Mouse (Mus musculus) neural tube, embryonic 14.5 days (tissue): ENCODE results near the gene Synrg. TPM values are rescaled to one million over a fixed set of nuclear protein-coding genes. Genes with fewer than 3 reads are reported as not detected.

Experiments
- ATAC-seq: fragments of 200-750 bp; cut with Nextera tagmentation; 2 replicates; pipeline ENCODE4 v1.8.0; 2017; ENCODE audit warnings: low read depth, mild to moderate bottlenecking, moderate TSS enrichment, moderate library complexity
- H3K27ac ChIP-seq: fragments of 300-500 bp; sonication (generic); 2 replicates; pipeline ENCODE4 v1.5.1; 2014; ENCODE audit warnings: low read depth, mild to moderate bottlenecking, control low read depth, low read length, moderate library complexity, mixed read lengths
- H3K27me3 ChIP-seq: fragments of 300-500 bp; sonication (generic); 2 replicates; pipeline ENCODE4 v1.6.1; 2014; ENCODE audit warnings: low read length; ENCODE audit not compliant: control insufficient read depth, insufficient read depth
- H3K36me3 ChIP-seq: fragments of 300-500 bp; sonication (generic); 2 replicates; pipeline ENCODE4 v1.6.1; 2014; ENCODE audit warnings: low read length, mixed read lengths; ENCODE audit not compliant: control insufficient read depth, insufficient read depth
- H3K4me1 ChIP-seq: fragments of 300-500 bp; sonication (generic); 2 replicates; pipeline ENCODE4 v1.6.1; 2014; ENCODE audit warnings: low read length; ENCODE audit not compliant: control insufficient read depth, insufficient read depth
- H3K4me2 ChIP-seq: fragments of 300-500 bp; sonication (generic); 2 replicates; pipeline ENCODE4 v1.6.1; 2014; ENCODE audit warnings: mild to moderate bottlenecking, low read depth, low read length, control low read depth
- H3K4me3 ChIP-seq: fragments of 300-500 bp; sonication (generic); 2 replicates; pipeline ENCODE4 v1.5.1; 2014; ENCODE audit warnings: low read depth, low read length, control low read depth, mixed read lengths
- H3K9ac ChIP-seq: fragments of 300-500 bp; sonication (generic); replicated peaks from 2 replicates; pipeline ENCODE4 v1.6.1; 2014; ENCODE audit warnings: low read depth, mild to moderate bottlenecking, control low read depth, low read length, mixed read lengths
- H3K9me3 ChIP-seq: fragments of 300-500 bp; sonication (generic); 2 replicates; pipeline ENCODE4 v1.6.1; 2016; ENCODE audit warnings: low read length; ENCODE audit not compliant: control insufficient read depth
- WGBS: fragments of 180-500 bp; shearing (Covaris S2); extraction: QIAGEN DNeasy Blood & Tissue Kit; methylation state at CpG from one replicate; pipeline ENCODE4 v1.1.7; 2014; 5-methylcytosine and 5-hydroxymethylcytosine counted together
- polyA plus RNA-seq: library from polyadenylated mRNA; unstranded; fragments of >200 nt; fragmentation: Nextera tagmentation; extraction: Ambion mirVana; gene quantifications from 2 replicates; pipeline ENCODE4 v1.2.1, GENCODE M21; 2014

Gene Synrg
- polyA plus RNA-seq, 1 experiment from 2014 or later: 24.9 TPM

- Histone ChIP-seq H3K27ac (no peak overlapping the region), H3K36me3 (peaks cover 14% of the 10 kb centered on the region; the same call in 1 of the 2 replicates), H3K9me3 (no peaks in the 10 kb centered on the region), H3K4me3 (no peak overlapping the region), H3K27me3 (no peaks in the 10 kb centered on the region), H3K9ac (no peak overlapping the region), H3K4me1 (peaks cover 7% of the 10 kb centered on the region; the same call in 1 of the 2 replicates), H3K4me2 (no peak overlapping the region)
- no peak for ATAC-seq
- WGBS: 81% methylated on average over 6 of the region's 6 CpGs
Measured at GRCm38 (mm10) chr11:84016147-84016809, 52.0 kb downstream of the Synrg start.

- H3K9me3 ChIP-seq: no peaks in the 10 kb centered on the region
- peaks cover 18% of the 10 kb centered on the region; the same call in 1 of the 2 replicates for H3K36me3 ChIP-seq
- no peak overlapping the region for H3K9ac ChIP-seq
- 82% methylated on average over 7 of the region's 7 CpGs for WGBS
- 0 out of 2 replicates have a peak, but pooled peaks cover 2% of the 10 kb centered on the region for H3K4me1 ChIP-seq
- no peak overlapping the region for H3K27ac ChIP-seq
- H3K4me3 ChIP-seq: no peak overlapping the region
- ATAC-seq: no peak
- no peak overlapping the region for H3K4me2 ChIP-seq
- H3K27me3 ChIP-seq: no peaks in the 10 kb centered on the region
Measured at GRCm38 (mm10) chr11:84016810-84017508, 52.7 kb downstream of the Synrg start.

- no peak for ATAC-seq
- Histone ChIP-seq H3K27ac (no peak overlapping the region), H3K9me3 (no peaks in the 10 kb centered on the region), H3K27me3 (no peaks in the 10 kb centered on the region), H3K4me1 (no peaks in the 10 kb centered on the region), H3K9ac (no peak overlapping the region), H3K4me3 (no peak overlapping the region), H3K36me3 (peaks cover 67% of the 10 kb centered on the region), H3K4me2 (no peak overlapping the region)
- WGBS: 96% methylated on average over 5 of the region's 5 CpGs
Measured at GRCm38 (mm10) chr11:84027231-84027630, 63.0 kb downstream of the Synrg start.

GRCm38 (mm10) chr11:84028271-84029028 lies 64.2 kb downstream of the Synrg start:
- Histone ChIP-seq H3K27ac (no peak overlapping the region), H3K4me2 (no peak overlapping the region), H3K27me3 (no peaks in the 10 kb centered on the region), H3K9me3 (no peaks in the 10 kb centered on the region), H3K36me3 (peaks cover 65% of the 10 kb centered on the region), H3K4me1 (no peaks in the 10 kb centered on the region), H3K9ac (no peak overlapping the region), H3K4me3 (no peak overlapping the region)
- 92% methylated on average over 9 of the region's 9 CpGs for WGBS
- no peak for ATAC-seq

GRCm38 (mm10) chr11:84031971-84032370 lies 67.7 kb downstream of the Synrg start:
- no peak for ATAC-seq
- Histone ChIP-seq H3K4me3 (no peak overlapping the region), H3K4me1 (no peaks in the 10 kb centered on the region), H3K9me3 (no peaks in the 10 kb centered on the region), H3K4me2 (no peak overlapping the region), H3K36me3 (peaks cover 37% of the 10 kb centered on the region), H3K9ac (no peak overlapping the region), H3K27me3 (no peaks in the 10 kb centered on the region), H3K27ac (no peak overlapping the region)
- 53% methylated on average over 9 of the region's 9 CpGs for WGBS

GRCm38 (mm10) chr11:84032559-84032958 lies 68.3 kb downstream of the Synrg start:
- Histone ChIP-seq H3K9me3 (no peaks in the 10 kb centered on the region), H3K4me3 (no peak overlapping the region), H3K36me3 (peaks cover 34% of the 10 kb centered on the region), H3K27me3 (no peaks in the 10 kb centered on the region), H3K9ac (no peak overlapping the region), H3K4me1 (no peaks in the 10 kb centered on the region), H3K4me2 (no peak overlapping the region), H3K27ac (no peak overlapping the region)
- no peak for ATAC-seq
- 82% methylated on average over 5 of the region's 5 CpGs for WGBS

- Histone ChIP-seq H3K27ac (no peak overlapping the region), H3K4me1 (no peaks in the 10 kb centered on the region), H3K9me3 (no peaks in the 10 kb centered on the region), H3K36me3 (peaks cover 26% of the 10 kb centered on the region), H3K4me3 (no peak overlapping the region), H3K27me3 (no peaks in the 10 kb centered on the region), H3K4me2 (no peak overlapping the region), H3K9ac (no peak overlapping the region)
- ATAC-seq: no peak
- 93% methylated on average over 5 of the region's 5 CpGs for WGBS
Measured at GRCm38 (mm10) chr11:84033671-84034070, 69.4 kb downstream of the Synrg start.

- ATAC-seq: no peak
- Histone ChIP-seq H3K9ac (no peak overlapping the region), H3K4me3 (no peak overlapping the region), H3K4me2 (no peak overlapping the region), H3K27me3 (no peaks in the 10 kb centered on the region), H3K36me3 (peaks cover 18% of the 10 kb centered on the region), H3K9me3 (no peaks in the 10 kb centered on the region), H3K27ac (no peak overlapping the region), H3K4me1 (peaks cover 14% of the 10 kb centered on the region)
- WGBS: 85% methylated on average over 6 of the region's 6 CpGs
Measured at GRCm38 (mm10) chr11:84040621-84041020, 76.4 kb downstream of the Synrg start.
